Mouse (Mus musculus): ENCODE results near the gene Fat4. TPM values are rescaled to one million over a fixed set of nuclear protein-coding genes. Genes with fewer than 3 reads are reported as not detected.

Gene Fat4
- polyA plus RNA-seq, 1 experiment from 2014 or later: 15.2 TPM

- H3K4me3 ChIP-seq (ENCODE audit: low read depth, low read length): no peak overlapping the region
- ATAC-seq (ENCODE audit: low FRiP score) (no peak), DNase-seq (ENCODE audit: low spot score) (peak; percentile 3)
- H3K9me3 ChIP-seq (ENCODE audit: control insufficient read depth, low read length): no peaks in the 10 kb centered on the region
- H3K27me3 ChIP-seq (ENCODE audit: control insufficient read depth, insufficient read depth, low read length): no peaks in the 10 kb centered on the region
- no peaks in the 10 kb centered on the region for H3K36me3 ChIP-seq (ENCODE audit: control insufficient read depth, insufficient read depth, low read length)
- 81% methylated on average over 10 of the region's 10 CpGs for WGBS
- H3K4me1 ChIP-seq (replicated peaks; ENCODE audit: control insufficient read depth, insufficient read depth, low read length): no peaks in the 10 kb centered on the region
- H3K4me2 ChIP-seq (replicated peaks; ENCODE audit: low read depth, low read length): no peak overlapping the region
- no peak overlapping the region for H3K9ac ChIP-seq (ENCODE audit: low read depth, low read length)
- no peak overlapping the region for H3K27ac ChIP-seq (ENCODE audit: low read depth, low read length)
Observed at GRCm38 (mm10) chr3:39047621-39048303, 161.0 kb downstream of the Fat4 start.

DNA sequence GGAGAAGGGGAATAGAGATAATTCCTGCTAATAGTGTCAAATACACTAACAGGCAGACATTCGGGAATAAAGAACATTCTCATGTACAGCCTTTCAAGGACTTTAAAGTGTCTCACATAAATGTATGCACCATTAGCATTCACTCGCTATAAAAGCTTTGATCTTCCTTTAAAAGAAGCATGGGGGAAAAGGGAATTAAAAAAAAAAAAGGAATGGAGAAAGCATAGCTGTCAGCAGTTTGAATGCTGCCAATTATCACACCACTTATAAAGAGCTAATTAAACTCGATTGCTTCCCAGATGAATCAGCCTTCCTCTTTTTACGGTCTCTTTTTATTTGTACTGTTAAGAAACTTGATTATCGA is 161.5 kb downstream of the Fat4 start:
- Histone ChIP-seq H3K27ac (ENCODE audit: low read depth, low read length) (no peak overlapping the region), H3K9me3 (ENCODE audit: control insufficient read depth, low read length) (no peaks in the 10 kb centered on the region), H3K4me2 (replicated peaks; ENCODE audit: low read depth, low read length) (no peak overlapping the region), H3K4me1 (replicated peaks; ENCODE audit: control insufficient read depth, insufficient read depth, low read length) (no peaks in the 10 kb centered on the region), H3K9ac (ENCODE audit: low read depth, low read length) (no peak overlapping the region), H3K4me3 (ENCODE audit: low read depth, low read length) (no peak overlapping the region), H3K36me3 (ENCODE audit: control insufficient read depth, insufficient read depth, low read length) (no peaks in the 10 kb centered on the region), H3K27me3 (ENCODE audit: control insufficient read depth, insufficient read depth, low read length) (no peaks in the 10 kb centered on the region)
- DNase-seq (ENCODE audit: low spot score) (no peak), ATAC-seq (ENCODE audit: low FRiP score) (no peak)
- WGBS: 75% methylated on average over 5 of the region's 5 CpGs

- WGBS: 88% methylated on average over 1 of the region's 1 CpGs
- no peak for ATAC-seq (ENCODE audit: low FRiP score)
Observed at GRCm38 (mm10) chr3:39050130-39050529, 163.4 kb downstream of the Fat4 start.

GRCm38 (mm10) chr3:39053072-39053471 is 166.3 kb downstream of the Fat4 start:
- H3K9me3 ChIP-seq (ENCODE audit: control insufficient read depth, low read length): no peaks in the 10 kb centered on the region
- H3K27me3 ChIP-seq (ENCODE audit: control insufficient read depth, insufficient read depth, low read length): no peaks in the 10 kb centered on the region
- 43% methylated on average over 6 of the region's 6 CpGs for WGBS
- H3K27ac ChIP-seq (ENCODE audit: low read depth, low read length): no peak overlapping the region
- H3K4me1 ChIP-seq (replicated peaks; ENCODE audit: control insufficient read depth, insufficient read depth, low read length): no peaks in the 10 kb centered on the region
- DNase-seq (ENCODE audit: low spot score) (peak; percentile 36), ATAC-seq (ENCODE audit: low FRiP score) (0 out of 2 replicates have a peak, but pooled peaks have one; percentile 49)
- H3K4me3 ChIP-seq (ENCODE audit: low read depth, low read length): no peak overlapping the region
- no peak overlapping the region for H3K4me2 ChIP-seq (replicated peaks; ENCODE audit: low read depth, low read length)
- H3K36me3 ChIP-seq (ENCODE audit: control insufficient read depth, insufficient read depth, low read length): no peaks in the 10 kb centered on the region
- H3K9ac ChIP-seq (ENCODE audit: low read depth, low read length): no peak overlapping the region

More at GRCm38 (mm10) chr3:39050130-39050529, 163.4 kb downstream of the Fat4 start:
- no peak overlapping the region for H3K4me3 ChIP-seq (ENCODE audit: low read depth, low read length)
- no peak overlapping the region for H3K9ac ChIP-seq (ENCODE audit: low read depth, low read length)
- no peak for DNase-seq (ENCODE audit: low spot score)
- no peak overlapping the region for H3K27ac ChIP-seq (ENCODE audit: low read depth, low read length)
- no peaks in the 10 kb centered on the region for H3K9me3 ChIP-seq (ENCODE audit: control insufficient read depth, low read length)
- H3K36me3 ChIP-seq (ENCODE audit: control insufficient read depth, insufficient read depth, low read length): no peaks in the 10 kb centered on the region
- no peaks in the 10 kb centered on the region for H3K4me1 ChIP-seq (replicated peaks; ENCODE audit: control insufficient read depth, insufficient read depth, low read length)
- no peaks in the 10 kb centered on the region for H3K27me3 ChIP-seq (ENCODE audit: control insufficient read depth, insufficient read depth, low read length)
- H3K4me2 ChIP-seq (replicated peaks; ENCODE audit: low read depth, low read length): no peak overlapping the region

Measured in hindbrain, embryonic 11.5 days (tissue).